Mouse (Mus musculus) midbrain, embryonic 15.5 days (tissue): ENCODE measurements around the gene Tril. TPM values are rescaled to one million over a fixed set of nuclear protein-coding genes. Genes with fewer than 3 reads are reported as not detected.

ENCODE experiments used
- ATAC-seq: fragments of 200-750 bp; cut with Nextera tagmentation; replicated peaks from 2 replicates; pipeline ENCODE4 v1.8.0; 2017; ENCODE audit warnings: moderate TSS enrichment
- H3K27ac ChIP-seq: fragments of 300-500 bp; sonication (generic); 2 replicates; pipeline ENCODE4 v1.5.1; 2015; ENCODE audit warnings: mild to moderate bottlenecking, inconsistent platforms
- H3K27me3 ChIP-seq: fragments of 300-500 bp; sonication (generic); replicated peaks from 2 replicates; pipeline ENCODE4 v1.6.1; 2015; ENCODE audit warnings: inconsistent platforms
- H3K36me3 ChIP-seq: fragments of 300-500 bp; sonication (generic); replicated peaks from 2 replicates; pipeline ENCODE4 v1.6.1; 2015; ENCODE audit warnings: inconsistent platforms
- H3K4me1 ChIP-seq: fragments of 300-500 bp; sonication (generic); 2 replicates; pipeline ENCODE4 v1.6.1; 2015; ENCODE audit warnings: inconsistent platforms
- H3K4me2 ChIP-seq: fragments of 300-500 bp; sonication (generic); 2 replicates; pipeline ENCODE4 v1.6.1; 2015; ENCODE audit warnings: inconsistent platforms, mild to moderate bottlenecking, moderate library complexity
- H3K4me3 ChIP-seq: fragments of 300-500 bp; sonication (generic); 2 replicates; pipeline ENCODE4 v1.5.1; 2015; ENCODE audit warnings: mild to moderate bottlenecking, inconsistent platforms
- H3K9ac ChIP-seq: fragments of 300-500 bp; sonication (generic); 2 replicates; pipeline ENCODE4 v1.6.1; 2015; ENCODE audit warnings: mild to moderate bottlenecking, inconsistent platforms
- H3K9me3 ChIP-seq: fragments of 300-500 bp; sonication (generic); 2 replicates; pipeline ENCODE4 v1.6.1; 2016; ENCODE audit warnings: inconsistent platforms
- WGBS: fragments of 180-500 bp; shearing (Covaris S2); methylation state at CpG from one replicate; pipeline ENCODE4 v1.1.7; 2015; ENCODE audit warnings: mixed read lengths; 5-methylcytosine and 5-hydroxymethylcytosine counted together
- polyA plus RNA-seq: library from polyadenylated mRNA; unstranded; fragments of >200 nt; fragmentation: Nextera tagmentation; extraction: Ambion mirVana; gene quantifications from 2 replicates; pipeline ENCODE4 v1.2.1, GENCODE M21; 2015

Gene Tril
- polyA plus RNA-seq, 1 experiment from 2014 or later = 13.1 TPM

- H3K9ac ChIP-seq = no peak overlapping the region
- H3K9me3 ChIP-seq = no peaks in the 10 kb centered on the region
- no peak overlapping the region for H3K27ac ChIP-seq
- 0 out of 2 replicates have a peak, but pooled peaks cover 3% of the 10 kb centered on the region for H3K4me1 ChIP-seq
- H3K36me3 ChIP-seq = no peaks in the 10 kb centered on the region
- no peak overlapping the region for H3K4me2 ChIP-seq
- WGBS = 96% methylated on average over 4 of the region's 4 CpGs
- ATAC-seq = no peak
- no peak overlapping the region for H3K4me3 ChIP-seq
- no peaks in the 10 kb centered on the region for H3K27me3 ChIP-seq
These were observed 17.1 kb downstream of the Tril start for GRCm38 (mm10) chr6:53803551-53803950.

GRCm38 (mm10) chr6:53801893-53802286 lies 18.7 kb downstream of the Tril start:
- Histone ChIP-seq H3K9ac (no peak overlapping the region), H3K36me3 (no peaks in the 10 kb centered on the region), H3K27ac (no peak overlapping the region), H3K4me3 (no peak overlapping the region), H3K4me2 (no peak overlapping the region), H3K4me1 (0 out of 2 replicates have a peak, but pooled peaks cover 3% of the 10 kb centered on the region), H3K27me3 (no peaks in the 10 kb centered on the region), H3K9me3 (no peaks in the 10 kb centered on the region)
- WGBS = 65% methylated on average over 5 of the region's 5 CpGs
- no peak for ATAC-seq

- Histone ChIP-seq H3K4me3 (no peak overlapping the region), H3K36me3 (no peaks in the 10 kb centered on the region), H3K4me1 (no peaks in the 10 kb centered on the region), H3K27ac (no peak overlapping the region), H3K4me2 (no peak overlapping the region), H3K9ac (no peak overlapping the region), H3K9me3 (no peaks in the 10 kb centered on the region), H3K27me3 (no peaks in the 10 kb centered on the region)
- WGBS = 73% methylated on average over 4 of the region's 4 CpGs
- ATAC-seq = no peak
These were observed 19.2 kb downstream of the Tril start for GRCm38 (mm10) chr6:53801269-53801892.

- no peak overlapping the region for H3K4me3 ChIP-seq
These were observed 21.8 kb downstream of the Tril start for GRCm38 (mm10) chr6:53798865-53799264.

GRCm38 (mm10) chr6:53796835-53797234 lies 23.8 kb downstream of the Tril start:
- Histone ChIP-seq H3K27me3 (peaks cover 7% of the 10 kb centered on the region; the same call in 1 of the 2 replicates), H3K36me3 (no peaks in the 10 kb centered on the region), H3K4me2 (no peak overlapping the region), H3K9ac (no peak overlapping the region), H3K4me1 (peaks cover 10% of the 10 kb centered on the region; the same call in 1 of the 2 replicates), H3K27ac (no peak overlapping the region), H3K4me3 (no peak overlapping the region), H3K9me3 (no peaks in the 10 kb centered on the region)
- 47% methylated on average over 3 of the region's 3 CpGs for WGBS
- ATAC-seq = no peak

More at GRCm38 (mm10) chr6:53798865-53799264, 21.8 kb downstream of the Tril start:
- no peak for ATAC-seq
- 83% methylated on average over 3 of the region's 3 CpGs for WGBS
- H3K27me3 ChIP-seq = peaks cover 7% of the 10 kb centered on the region; the same call in 1 of the 2 replicates
- H3K36me3 ChIP-seq = no peaks in the 10 kb centered on the region
- H3K9me3 ChIP-seq = no peaks in the 10 kb centered on the region
- H3K4me2 ChIP-seq = no peak overlapping the region
- no peak overlapping the region for H3K27ac ChIP-seq
- H3K9ac ChIP-seq = no peak overlapping the region
- peaks cover 10% of the 10 kb centered on the region; the same call in 1 of the 2 replicates for H3K4me1 ChIP-seq

- Histone ChIP-seq H3K27ac (no peak overlapping the region), H3K36me3 (no peaks in the 10 kb centered on the region), H3K9me3 (no peaks in the 10 kb centered on the region), H3K4me1 (peaks cover 10% of the 10 kb centered on the region; the same call in 1 of the 2 replicates), H3K4me3 (no peak overlapping the region), H3K27me3 (peaks cover 7% of the 10 kb centered on the region; the same call in 1 of the 2 replicates), H3K9ac (no peak overlapping the region), H3K4me2 (no peak overlapping the region)
- WGBS = 20% methylated on average over 5 of the region's 5 CpGs
- no peak for ATAC-seq
These were observed 24.8 kb downstream of the Tril start for GRCm38 (mm10) chr6:53795788-53796187.

GRCm38 (mm10) chr6:53795078-53795477 lies 25.6 kb downstream of the Tril start:
- WGBS = 53% methylated on average over 11 of the region's 11 CpGs
- H3K9ac ChIP-seq = no peak overlapping the region
- H3K4me3 ChIP-seq = no peak overlapping the region
- ATAC-seq = peak; percentile 52; the same call in 1 of the 2 replicates
- no peaks in the 10 kb centered on the region for H3K9me3 ChIP-seq
- H3K36me3 ChIP-seq = no peaks in the 10 kb centered on the region
- H3K4me2 ChIP-seq = peak overlapping the region; percentile 31
- peaks cover 10% of the 10 kb centered on the region; the same call in 1 of the 2 replicates for H3K4me1 ChIP-seq
- peaks cover 7% of the 10 kb centered on the region; the same call in 1 of the 2 replicates for H3K27me3 ChIP-seq
- H3K27ac ChIP-seq = no peak overlapping the region

- 11% methylated on average over 17 of the region's 17 CpGs for whole genome bisulfite sequencing
- Histone ChIP-seq H3K36me3 (no peaks in the 10 kb centered on the region), H3K9ac (no peak overlapping the region)
These were observed 26.2 kb downstream of the Tril start for GRCm38 (mm10) chr6:53794323-53794971.

GRCm38 (mm10) chr6:53782880-53783539 lies 37.6 kb downstream of the Tril start:
- H3K27me3 ChIP-seq = 0 out of 2 replicates have a peak, but pooled peaks cover 3% of the 10 kb centered on the region
- H3K9me3 ChIP-seq = no peaks in the 10 kb centered on the region
- H3K4me3 ChIP-seq = no peak overlapping the region
- H3K4me2 ChIP-seq = no peak overlapping the region
- H3K4me1 ChIP-seq = no peaks in the 10 kb centered on the region
- ATAC-seq = 0 out of 2 replicates have a peak, but pooled peaks have one; percentile 30
- no peak overlapping the region for H3K9ac ChIP-seq
- H3K27ac ChIP-seq = no peak overlapping the region
- H3K36me3 ChIP-seq = no peaks in the 10 kb centered on the region
- 45% methylated on average over 16 of the region's 16 CpGs for WGBS

More at GRCm38 (mm10) chr6:53794323-53794971, 26.2 kb downstream of the Tril start:
- ATAC-seq = peak; percentile 90
- Histone ChIP-seq H3K27me3 (peaks cover 7% of the 10 kb centered on the region; the same call in 1 of the 2 replicates), H3K4me3 (no peak overlapping the region), H3K4me1 (peaks cover 10% of the 10 kb centered on the region; the same call in 1 of the 2 replicates), H3K27ac (no peak overlapping the region), H3K4me2 (peak overlapping the region; percentile 31), H3K9me3 (no peaks in the 10 kb centered on the region)

GRCm38 (mm10) chr6:53782273-53782672 lies 38.4 kb downstream of the Tril start:
- no peak overlapping the region for H3K9ac ChIP-seq
- H3K4me2 ChIP-seq = no peak overlapping the region
- 0 out of 2 replicates have a peak, but pooled peaks cover 3% of the 10 kb centered on the region for H3K27me3 ChIP-seq
- H3K4me3 ChIP-seq = no peak overlapping the region
- no peaks in the 10 kb centered on the region for H3K36me3 ChIP-seq
- no peaks in the 10 kb centered on the region for H3K9me3 ChIP-seq
- H3K27ac ChIP-seq = no peak overlapping the region
- 83% methylated on average over 5 of the region's 5 CpGs for WGBS
- ATAC-seq = no peak
- H3K4me1 ChIP-seq = no peaks in the 10 kb centered on the region

GRCm38 (mm10) chr6:53781171-53781570 lies 39.5 kb downstream of the Tril start:
- H3K9ac ChIP-seq = no peak overlapping the region
- 0 out of 2 replicates have a peak, but pooled peaks cover 3% of the 10 kb centered on the region for H3K27me3 ChIP-seq
- ATAC-seq = no peak
- H3K9me3 ChIP-seq = no peaks in the 10 kb centered on the region
- no peak overlapping the region for H3K27ac ChIP-seq
- no peak overlapping the region for H3K4me3 ChIP-seq
- whole genome bisulfite sequencing = 6% methylated on average over 4 of the region's 4 CpGs
- no peaks in the 10 kb centered on the region for H3K4me1 ChIP-seq
- no peaks in the 10 kb centered on the region for H3K36me3 ChIP-seq
- H3K4me2 ChIP-seq = no peak overlapping the region

GRCm38 (mm10) chr6:53780008-53780407 lies 40.6 kb downstream of the Tril start:
- no peak for ATAC-seq
- H3K27ac ChIP-seq = no peak overlapping the region
- H3K4me3 ChIP-seq = no peak overlapping the region
- 90% methylated on average over 5 of the region's 5 CpGs for WGBS
- no peaks in the 10 kb centered on the region for H3K9me3 ChIP-seq
- no peak overlapping the region for H3K9ac ChIP-seq
- no peaks in the 10 kb centered on the region for H3K36me3 ChIP-seq
- 0 out of 2 replicates have a peak, but pooled peaks cover 3% of the 10 kb centered on the region for H3K27me3 ChIP-seq
- H3K4me2 ChIP-seq = no peak overlapping the region
- no peaks in the 10 kb centered on the region for H3K4me1 ChIP-seq
